Mouse (Mus musculus): ENCODE results near the gene Tmem198b.

DNA sequence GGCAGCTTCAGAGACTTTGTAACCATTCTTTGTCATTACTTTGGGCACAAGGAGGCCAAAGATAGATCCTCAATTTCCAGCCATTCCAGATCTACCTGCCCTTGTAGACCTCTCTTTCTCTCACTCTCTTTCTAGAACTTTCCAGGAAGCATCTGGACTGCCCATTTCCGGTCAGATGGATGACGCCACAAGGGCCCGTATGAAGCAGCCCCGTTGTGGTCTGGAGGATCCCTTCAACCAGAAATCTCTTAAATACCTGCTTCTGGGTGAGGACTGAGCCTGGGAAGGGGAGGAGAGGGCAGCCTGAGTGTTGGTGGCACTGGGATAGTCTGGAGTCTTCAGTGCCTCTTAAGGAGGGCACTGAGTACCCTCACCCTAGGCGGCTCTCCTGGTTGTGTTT is 9.8 kb downstream of the Tmem198b start:
- no peak for TF ChIP-seq CTCF (IDR thresholded peaks at IDR 0.05; ENCODE audit: control insufficient read depth, insufficient read depth, low read length)
- TF ChIP-seq POLR2A (IDR thresholded peaks at IDR 0.05; ENCODE audit: borderline replicate concordance, control insufficient read depth, low read depth, low read length) = no peak

All from bone marrow, adult 2 months (tissue).